Mouse (Mus musculus) left cerebral cortex, postnatal 36 days (tissue): ENCODE results near the gene Pard3b. TPM values are rescaled to one million over a fixed set of nuclear protein-coding genes. Genes with fewer than 3 reads are reported as not detected.
"Not testable (repeated sequence)": the region's sequence is repeated elsewhere in the genome, so short reads cannot be mapped to it uniquely, and the experiment has no call there.

Experiments used
- DNase-seq, 2 experiments: peaks; one replicate each; pipeline ENCODE4 v3.0.0; 2021 to 2022; ENCODE audit warnings: low spot score in 2 of 2, mixed read lengths in 1 of 2
- intact Hi-C: fragments of 180-260 bp; cut with DNase I; formaldehyde crosslinking; loops from one replicate; pipeline ENCODE4 v1.15.1; 2025
- total RNA-seq, 2 experiments: library from RNA; stranded (reverse); gene quantifications; 2 replicates each; pipeline ENCODE4 v1.2.3; 2021

Pard3b gene
- total RNA-seq, 2 experiments from 2014 or later: 2.7 to 4.0 TPM

- no peak for DNase-seq
Measured at GRCm38 (mm10) chr1:62591296-62592031, 952.8 kb downstream of the Pard3b start.

DNA sequence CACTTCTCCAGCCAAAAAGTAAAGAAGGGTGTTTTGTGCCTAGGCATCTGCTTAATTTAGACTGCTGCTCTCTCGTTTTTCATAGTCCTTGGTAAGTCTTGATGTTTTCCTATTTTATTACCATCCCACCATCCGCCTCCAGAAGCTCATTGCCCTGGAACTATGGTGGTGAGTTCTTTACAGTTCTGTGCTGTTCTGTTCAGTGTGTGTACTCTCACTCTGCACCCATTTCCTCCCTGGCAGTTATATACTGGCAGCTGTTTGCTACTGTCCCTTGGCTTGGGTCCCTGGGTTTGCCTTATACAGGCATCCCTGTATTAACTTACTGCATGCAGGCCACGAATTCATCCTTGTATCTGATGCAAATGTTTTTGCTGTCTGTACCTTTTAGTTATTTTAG is 956.8 kb downstream of the Pard3b start:
- DNase-seq: peak; percentile 15 to 21
- intact Hi-C loops: no loop called here

More at GRCm38 (mm10) chr1:62591296-62592031, 952.8 kb downstream of the Pard3b start:
- intact Hi-C loops: no loop called here

- intact Hi-C loops: no loop called here
- no peak for DNase-seq
Measured at GRCm38 (mm10) chr1:62597751-62598400, 959.3 kb downstream of the Pard3b start.

GRCm38 (mm10) chr1:62598551-62598950 is 959.9 kb downstream of the Pard3b start:
- intact Hi-C loops: no loop called here
- DNase-seq: no peak

- DNase-seq, intact Hi-C loops: not testable (repeated sequence)
Measured at GRCm38 (mm10) chr1:62604644-62605043, 966.0 kb downstream of the Pard3b start.

- intact Hi-C loops: no loop called here
- DNase-seq: no peak
Measured at GRCm38 (mm10) chr1:62618109-62618665, 979.6 kb downstream of the Pard3b start.

DNA sequence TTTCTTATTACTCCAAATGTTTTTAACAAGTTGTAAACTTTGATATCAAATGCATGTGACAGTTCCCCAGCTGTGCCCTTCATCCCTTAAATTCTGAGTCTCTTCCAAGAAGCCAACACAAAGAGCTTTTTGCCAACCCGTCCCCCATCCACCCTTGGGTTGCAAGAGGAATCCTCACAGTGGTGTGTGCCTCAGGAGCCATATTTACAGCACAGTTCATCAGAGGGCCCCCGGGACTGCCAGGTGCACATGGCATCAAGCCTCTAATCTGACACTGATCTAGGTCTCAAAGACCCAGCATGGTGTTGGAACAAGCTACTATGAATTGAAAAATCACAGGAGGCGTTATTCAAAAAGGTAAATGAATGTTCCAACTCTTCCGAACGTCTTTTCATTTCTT is 980.8 kb downstream of the Pard3b start:
- DNase-seq: no peak
- intact Hi-C loops: no loop called here

DNA sequence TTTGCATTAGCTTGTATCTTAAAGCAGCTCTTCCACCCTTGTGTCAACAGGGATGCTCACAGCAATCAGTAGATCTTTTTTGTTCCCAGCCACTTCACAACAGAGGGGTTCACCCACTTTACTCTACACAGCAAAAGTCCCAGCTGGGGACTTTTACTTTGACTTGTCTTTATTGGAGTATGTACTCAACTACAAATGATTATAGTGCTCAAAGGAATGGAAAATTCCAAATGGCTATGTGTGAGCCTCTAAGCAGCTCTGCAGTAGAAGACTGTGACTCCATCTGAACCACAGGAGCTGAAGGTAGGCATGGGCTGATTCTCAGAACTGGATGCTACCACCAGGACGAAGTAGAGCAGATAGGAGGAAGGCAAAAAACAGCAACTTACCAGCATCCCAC is 983.8 kb downstream of the Pard3b start:
- no peak for DNase-seq
- intact Hi-C loops: no loop called here

- intact Hi-C loops: no loop called here
- DNase-seq: no peak
Measured at GRCm38 (mm10) chr1:62624166-62624565, 985.5 kb downstream of the Pard3b start.

DNA sequence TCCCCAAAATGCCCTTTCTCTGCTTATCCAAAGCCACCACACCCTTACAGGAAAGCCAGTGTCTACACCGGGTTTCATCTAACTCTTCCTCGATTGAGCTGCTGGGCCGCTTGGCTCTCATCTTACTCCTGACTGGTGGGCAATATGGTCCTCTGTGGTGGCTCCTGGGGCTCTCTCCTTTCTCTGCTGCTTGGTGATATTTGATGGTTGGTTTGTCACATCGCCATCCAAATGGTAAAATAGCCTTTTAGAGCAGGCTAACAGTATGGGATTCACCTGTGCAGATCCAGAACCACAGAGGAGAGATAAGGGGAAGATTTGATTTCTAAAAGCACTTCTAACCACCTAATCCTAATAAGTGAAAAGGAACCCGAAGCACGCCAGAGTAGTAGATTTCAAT is 986.2 kb downstream of the Pard3b start:
- intact Hi-C loops: no loop called here
- no peak for DNase-seq

- no peak for DNase-seq
- intact Hi-C loops: no loop called here
Measured at GRCm38 (mm10) chr1:62625332-62625731, 986.7 kb downstream of the Pard3b start.

GRCm38 (mm10) chr1:62625819-62626505 is 987.3 kb downstream of the Pard3b start:
- intact Hi-C loops: no loop called here
- DNase-seq: no peak

- intact Hi-C loops: no loop called here
- no peak for DNase-seq
Measured at GRCm38 (mm10) chr1:62629952-62630351, 991.3 kb downstream of the Pard3b start.

DNA sequence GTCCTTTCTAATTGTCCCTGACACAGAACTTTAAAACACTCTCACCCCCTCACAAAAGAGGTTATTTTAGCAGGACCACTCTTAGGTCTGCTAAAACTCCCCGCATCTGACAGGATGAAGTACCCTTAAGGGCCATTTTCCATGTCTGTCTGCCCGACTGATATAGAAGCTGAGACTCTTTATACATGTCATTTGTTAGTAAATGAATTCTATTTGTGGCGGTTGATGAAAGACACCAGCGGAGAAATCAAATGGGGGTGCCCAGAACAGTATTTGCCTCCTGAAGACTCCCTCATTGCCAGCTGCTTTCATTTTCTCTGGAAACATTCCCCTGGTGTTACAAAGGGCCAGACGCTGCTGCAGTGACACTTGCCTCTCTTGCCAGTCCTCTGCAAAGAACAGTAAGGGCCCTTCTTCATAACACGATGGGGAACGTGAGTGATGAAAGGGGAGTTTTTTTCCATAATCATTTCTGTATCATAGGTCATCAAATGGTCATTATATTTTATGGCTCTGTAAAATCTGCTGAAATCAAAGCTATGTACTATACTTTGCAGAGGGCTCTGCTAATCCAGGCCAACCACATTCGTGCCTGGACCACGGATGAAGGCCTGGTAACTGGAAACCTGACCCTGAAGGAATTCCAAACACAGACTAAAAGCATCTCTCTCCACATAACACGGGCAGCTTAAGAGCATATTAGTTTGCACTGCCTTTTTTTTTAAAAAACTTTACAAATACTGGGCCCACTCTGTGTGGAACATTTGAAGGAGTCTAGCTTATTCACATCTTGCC is 993.1 kb downstream of the Pard3b start:
- intact Hi-C loops: no loop called here
- no peak for DNase-seq

DNA sequence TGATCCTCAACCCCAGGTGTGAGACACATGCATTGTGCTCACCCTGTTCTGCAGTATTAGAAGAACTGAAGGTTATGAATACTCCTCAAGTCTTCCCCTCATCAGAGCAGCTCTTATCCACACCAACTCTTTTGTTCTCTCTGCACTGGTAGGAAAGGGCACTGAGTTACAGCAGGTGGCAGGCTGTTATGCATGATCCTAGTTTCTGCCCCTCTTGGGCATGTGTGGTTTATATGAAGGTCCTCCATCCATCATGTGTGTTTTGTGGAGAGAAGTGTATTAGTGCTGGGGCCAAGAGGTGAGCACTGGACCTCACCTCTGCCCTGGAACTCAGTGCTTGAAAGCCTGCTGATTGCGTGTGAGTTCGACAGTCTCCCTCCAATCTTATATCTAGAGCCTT is 994.3 kb downstream of the Pard3b start:
- intact Hi-C loops: no loop called here
- no peak for DNase-seq

DNA sequence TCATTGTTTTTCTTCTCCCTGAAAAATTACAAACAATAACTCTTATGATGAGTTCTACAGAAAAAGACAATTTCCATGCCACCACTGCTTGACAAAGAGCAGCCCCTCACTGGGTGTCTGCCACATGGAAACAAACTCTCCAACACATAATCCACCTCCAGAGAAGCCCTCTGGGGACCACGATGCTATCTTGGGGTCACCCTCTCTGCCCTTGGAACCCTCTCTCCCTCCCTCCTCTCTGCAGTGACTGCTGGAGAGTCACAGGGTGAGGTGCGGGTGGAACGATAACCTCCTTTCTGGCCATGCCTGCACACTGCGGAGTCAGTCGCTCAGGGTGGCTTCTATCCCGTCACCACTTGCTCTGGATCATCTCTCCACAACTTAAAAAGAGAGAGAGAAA is 996.6 kb downstream of the Pard3b start:
- intact Hi-C loops: no loop called here
- no peak for DNase-seq

DNA sequence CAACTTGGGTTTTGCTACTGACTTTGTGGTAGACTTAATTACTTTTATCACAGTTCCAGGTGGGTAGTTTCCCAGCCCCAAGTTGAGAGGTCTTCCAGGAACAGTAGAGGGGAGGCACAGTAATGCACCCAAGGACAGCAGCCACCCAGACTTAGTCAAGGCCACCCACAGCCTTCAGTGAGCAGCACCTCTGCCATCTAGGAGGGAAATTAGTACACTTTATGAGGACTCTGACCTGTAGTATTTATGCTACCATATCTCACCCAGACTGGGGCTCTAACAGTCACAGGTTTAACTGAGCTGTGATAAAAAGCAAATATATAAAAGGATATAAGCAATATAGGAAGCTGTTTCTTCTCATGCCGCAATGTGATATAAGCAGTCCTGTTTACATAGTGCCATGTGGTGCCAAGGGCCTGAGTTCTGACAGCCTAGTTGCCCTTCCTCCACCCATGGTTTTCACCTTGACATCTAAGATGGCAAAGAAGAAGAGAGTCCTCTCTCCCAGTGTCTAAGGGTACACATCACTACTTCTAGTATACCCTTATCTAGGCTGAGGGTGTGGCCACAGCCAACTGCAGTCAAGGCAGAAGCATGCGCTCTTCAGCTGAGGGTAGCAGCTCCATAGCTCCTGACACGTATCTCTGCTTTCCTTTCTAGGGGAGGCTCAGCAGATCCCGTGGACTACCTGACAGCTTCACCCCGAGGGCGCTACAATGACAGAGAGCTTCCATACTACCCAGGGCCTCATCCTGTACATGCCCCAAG is 998.5 kb downstream of the Pard3b start:
- intact Hi-C loops: no loop called here
- DNase-seq: no peak

DNA sequence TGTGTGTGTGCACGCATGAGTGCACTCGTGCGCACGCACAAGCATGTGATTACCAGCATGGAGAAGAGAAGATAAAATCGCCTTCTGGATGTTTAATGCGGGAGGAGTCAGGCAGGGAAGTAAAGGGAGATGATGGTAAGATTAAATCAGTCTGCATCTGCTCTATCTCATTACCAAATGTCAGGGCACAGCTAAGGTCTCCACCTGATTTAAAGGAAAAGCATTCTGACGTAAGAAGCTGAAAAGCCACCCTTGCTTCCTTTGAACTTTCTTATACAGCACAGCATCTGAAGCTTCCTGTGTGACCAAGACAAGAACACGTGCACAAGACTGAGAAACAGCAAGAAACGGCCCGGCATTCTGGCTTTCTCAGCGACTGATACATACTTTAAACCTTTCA is 1000.4 kb downstream of the Pard3b start:
- intact Hi-C loops: no loop called here
- no peak for DNase-seq

GRCm38 (mm10) chr1:62639440-62639839 is 1000.8 kb downstream of the Pard3b start:
- intact Hi-C loops: no loop called here
- DNase-seq: no peak
